In the genomic region with DNA sequence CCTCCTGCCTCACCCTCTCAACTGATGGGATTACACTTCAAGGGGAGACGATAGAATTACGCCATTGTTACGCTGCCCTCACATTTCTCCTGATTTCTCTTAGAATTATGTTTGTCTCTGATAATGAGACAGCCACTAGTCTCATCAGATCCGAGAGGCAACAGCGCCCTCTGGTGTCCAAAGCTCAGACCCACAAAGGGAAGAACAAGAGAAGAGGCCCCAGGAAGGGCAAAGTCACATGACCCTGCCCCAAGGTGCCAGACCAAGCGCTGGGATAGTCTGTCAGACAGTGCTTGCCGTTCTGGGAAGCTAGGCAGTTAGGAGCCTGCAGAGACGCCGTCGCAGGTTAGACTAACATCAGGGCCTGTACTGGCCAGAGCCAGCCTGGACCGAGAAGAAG, we compare ENCODE assay signal across 9 mouse cellular contexts. TPM values are rescaled to one million over a fixed set of nuclear protein-coding genes. Genes with fewer than 3 reads are reported as not detected.
DNase-seq lines count a peak whose midpoint lies in the region; ATAC-seq lines count a peak whose summit lies in the region.
"Had no signal": no experiment of that assay in that cellular context is flagged by ENCODE, and none has a peak within 500 bp of the region (broad histone marks: within the 10 kb centered on the region; RNA-seq: fewer than 3 reads in every experiment).

No protein-coding gene starts in this region.

- no peaks in the 10 kb centered on the region for H3K36me3 ChIP-seq in heart, embryonic 14.5 days (ENCODE audit: control insufficient read depth, insufficient read depth, low read length)
- H3K36me3 ChIP-seq in liver, embryonic 12.5 days, result no peaks in the 10 kb centered on the region
- no peaks in the 10 kb centered on the region for H3K36me3 ChIP-seq in stomach, embryonic 14.5 days (ENCODE audit: control insufficient read depth, insufficient read depth, low read length)

- H3K27ac ChIP-seq in heart, embryonic 14.5 days (replicated peaks in 1 of 2; ENCODE audit: control insufficient read depth in 1 of 2, insufficient read depth in 1 of 2, low read depth in 2 of 2, low read length in 2 of 2), result no peak overlapping the region
- H3K27ac ChIP-seq in liver, embryonic 12.5 days, result no peak overlapping the region
- no peak overlapping the region for H3K27ac ChIP-seq in stomach, embryonic 14.5 days (ENCODE audit: low read length)

- ATAC-seq in CD4-positive, CD25-positive, alpha-beta regulatory T cell, adult 4 months, result peak; percentile 75
- peak; percentile 69 for ATAC-seq in heart, embryonic 14.5 days (ENCODE audit: insufficient number of reproducible peaks, insufficient read depth, low FRiP score, low read depth)
- peak; percentile 67 for ATAC-seq in liver, embryonic 12.5 days
- ATAC-seq in stomach, embryonic 14.5 days (ENCODE audit: insufficient number of reproducible peaks, insufficient read depth, low FRiP score, low read depth), result peak; percentile 68

- peaks cover 4 to 7% of the 10 kb centered on the region in 2 experiments; a peak in 2 of 4 replicates for H3K4me1 ChIP-seq in heart, embryonic 14.5 days (ENCODE audit: control insufficient read depth in 2 of 2, insufficient read depth in 2 of 2, low read length in 2 of 2)
- H3K4me1 ChIP-seq in liver, embryonic 12.5 days, result peaks cover 48% of the 10 kb centered on the region
- peaks cover 1% of the 10 kb centered on the region; the same call in 1 of the 2 replicates for H3K4me1 ChIP-seq in stomach, embryonic 14.5 days (ENCODE audit: control insufficient read depth, insufficient read depth, low read length)

- H3K4me2 ChIP-seq in heart, embryonic 14.5 days (ENCODE audit: low read length), result peak overlapping the region; percentile 50
- H3K4me2 ChIP-seq in liver, embryonic 12.5 days, result peak overlapping the region; percentile 63
- H3K4me2 ChIP-seq in stomach, embryonic 14.5 days (replicated peaks; ENCODE audit: low read depth, low read length), result no peak overlapping the region; the same call in 1 of the 2 replicates

- no peaks in the 10 kb centered on the region for H3K9me3 ChIP-seq in heart, embryonic 14.5 days (ENCODE audit: control insufficient read depth, low read length)
- no peaks in the 10 kb centered on the region for H3K9me3 ChIP-seq in liver, embryonic 12.5 days (replicated peaks)
- H3K9me3 ChIP-seq in stomach, embryonic 14.5 days (ENCODE audit: control insufficient read depth, low read depth, low read length), result no peaks in the 10 kb centered on the region

- peak overlapping the region; percentile 17; the same call in 1 of the 2 replicates for H3K9ac ChIP-seq in heart, embryonic 14.5 days (ENCODE audit: low read length)
- H3K9ac ChIP-seq in liver, embryonic 12.5 days, result no peak overlapping the region; the same call in 1 of the 2 replicates
- no peak overlapping the region for H3K9ac ChIP-seq in stomach, embryonic 14.5 days (replicated peaks; ENCODE audit: low read depth, low read length)

- peaks cover 10% of the 10 kb centered on the region; the same call in 1 of the 2 replicates for H3K27me3 ChIP-seq in heart, embryonic 14.5 days (ENCODE audit: control insufficient read depth, insufficient read depth, low read length)
- peaks cover 9% of the 10 kb centered on the region; the same call in 1 of the 2 replicates for H3K27me3 ChIP-seq in liver, embryonic 12.5 days (replicated peaks)
- H3K27me3 ChIP-seq in stomach, embryonic 14.5 days (ENCODE audit: control insufficient read depth, insufficient read depth, low read length), result no peaks in the 10 kb centered on the region

- WGBS in heart, embryonic 14.5 days, result 2% methylated on average over 11 of the region's 11 CpGs
- 2% methylated on average over 11 of the region's 11 CpGs for WGBS in liver, embryonic 12.5 days (ENCODE audit: insufficient replicate concordance)
- WGBS in stomach, embryonic 14.5 days, result 2% methylated on average over 11 of the region's 11 CpGs

- peak; percentile 89 for DNase-seq in c-Kit-negative CD71-positive TER-119-positive erythroid progenitor cells, embryonic 14.5 days (ENCODE audit: low read depth, low spot score)
- peak; percentile 82 for DNase-seq in fibroblast of lung, adult 2 months (ENCODE audit: low read depth)
- DNase-seq in kidney, postnatal 10 days, result peak; percentile 97
- DNase-seq in natural killer cell, adult 2 months (ENCODE audit: low spot score in 2 of 2), result peak; percentile 91 to 96

- peak overlapping the region in 1 of 2 experiments; percentile 19; a peak in 1 of 4 replicates for H3K4me3 ChIP-seq in heart, embryonic 14.5 days (ENCODE audit: control insufficient read depth in 1 of 2, insufficient read depth in 1 of 2, low read depth in 1 of 2, low read length in 2 of 2)
- 0 out of 2 replicates have a peak overlapping the region, but pooled peaks have one; percentile 19 for H3K4me3 ChIP-seq in liver, embryonic 12.5 days
- H3K4me3 ChIP-seq in stomach, embryonic 14.5 days (ENCODE audit: low read depth, low read length), result no peak overlapping the region

RNA-seq across cellular contexts. Expression of a gene that starts 2.3 kb away (rescaled TPM):
- 100 to 1,000 TPM; 110 to 150 TPM for polyA plus RNA-seq in CD4-positive, CD25-positive, alpha-beta regulatory T cell, adult 4 months (2017; shearing (Covaris generic))
- polyA plus RNA-seq in heart, embryonic 14.5 days (2014; fragmentation: Nextera tagmentation; extraction: Ambion mirVana), result 13.1 and 14.9 TPM in 2 replicates
- polyA plus RNA-seq in liver, embryonic 12.5 days (2016; fragmentation: Nextera tagmentation; extraction: Ambion mirVana), result 27.0 and 27.8 TPM in 2 replicates
- polyA plus RNA-seq in stomach, embryonic 14.5 days (2014; fragmentation: Nextera tagmentation; extraction: Ambion mirVana), result 29.1 and 30.9 TPM in 2 replicates

RNA-seq across cellular contexts. Expression of a gene that starts 27.8 kb away (rescaled TPM):
- not detected for polyA plus RNA-seq in CD4-positive, CD25-positive, alpha-beta regulatory T cell, adult 4 months (2017; shearing (Covaris generic))
- not detected in 2 replicates for polyA plus RNA-seq in heart, embryonic 14.5 days (2014; fragmentation: Nextera tagmentation; extraction: Ambion mirVana)
- not detected in 2 replicates for polyA plus RNA-seq in liver, embryonic 12.5 days (2016; fragmentation: Nextera tagmentation; extraction: Ambion mirVana)
- polyA plus RNA-seq in stomach, embryonic 14.5 days (2014; fragmentation: Nextera tagmentation; extraction: Ambion mirVana), result not detected in 2 replicates

RNA-seq across cellular contexts. Expression of a gene that starts 32.0 kb away (rescaled TPM):
- not detected for polyA plus RNA-seq in CD4-positive, CD25-positive, alpha-beta regulatory T cell, adult 4 months (2017; shearing (Covaris generic))
- 0.12 TPM in 1 of 2 replicates, not detected in the other for polyA plus RNA-seq in heart, embryonic 14.5 days (2014; fragmentation: Nextera tagmentation; extraction: Ambion mirVana)
- 0.16 and 0.19 TPM in 2 replicates for polyA plus RNA-seq in liver, embryonic 12.5 days (2016; fragmentation: Nextera tagmentation; extraction: Ambion mirVana)
- polyA plus RNA-seq in stomach, embryonic 14.5 days (2014; fragmentation: Nextera tagmentation; extraction: Ambion mirVana), result not detected in 2 replicates

RNA-seq across cellular contexts. Expression of a gene that starts 35.2 kb away (rescaled TPM):
- 1 to 10 TPM in 1 of 2 experiments, under 1 TPM in 1; 0.79 to 1.4 TPM for polyA plus RNA-seq in CD4-positive, CD25-positive, alpha-beta regulatory T cell, adult 4 months (2017; shearing (Covaris generic))
- 0.12 TPM in 1 of 2 replicates, not detected in the other for polyA plus RNA-seq in heart, embryonic 14.5 days (2014; fragmentation: Nextera tagmentation; extraction: Ambion mirVana)
- not detected in 2 replicates for polyA plus RNA-seq in liver, embryonic 12.5 days (2016; fragmentation: Nextera tagmentation; extraction: Ambion mirVana)
- polyA plus RNA-seq in stomach, embryonic 14.5 days (2014; fragmentation: Nextera tagmentation; extraction: Ambion mirVana), result not detected in 2 replicates
- polyA plus RNA-seq: gonadal fat pad, adult 2 months had no signal

RNA-seq across cellular contexts. Expression of a gene that starts 49.7 kb away (rescaled TPM):
- not detected for polyA plus RNA-seq in CD4-positive, CD25-positive, alpha-beta regulatory T cell, adult 4 months (2017; shearing (Covaris generic))
- not detected in 2 replicates for polyA plus RNA-seq in heart, embryonic 14.5 days (2014; fragmentation: Nextera tagmentation; extraction: Ambion mirVana)
- not detected in 2 replicates for polyA plus RNA-seq in liver, embryonic 12.5 days (2016; fragmentation: Nextera tagmentation; extraction: Ambion mirVana)
- not detected in 2 replicates for polyA plus RNA-seq in stomach, embryonic 14.5 days (2014; fragmentation: Nextera tagmentation; extraction: Ambion mirVana)
- polyA plus RNA-seq: gonadal fat pad, adult 2 months had no signal
